Mouse (Mus musculus): ENCODE measurements around the gene Slit3. TPM values are rescaled to one million over a fixed set of nuclear protein-coding genes. Genes with fewer than 3 reads are reported as not detected.

Slit3 gene
- polyA plus RNA-seq, 1 experiment from 2014 or later, result 4.8 TPM

- Histone ChIP-seq H3K9ac (ENCODE audit: low read depth, low read length) (no peak overlapping the region), H3K4me2 (replicated peaks; ENCODE audit: low read depth) (no peak overlapping the region), H3K36me3 (ENCODE audit: control insufficient read depth, insufficient read depth) (no peaks in the 10 kb centered on the region), H3K27me3 (replicated peaks; ENCODE audit: control insufficient read depth, insufficient read depth, low read length) (no peaks in the 10 kb centered on the region), H3K4me3 (ENCODE audit: low read depth, low read length) (no peak overlapping the region), H3K4me1 (replicated peaks; ENCODE audit: control insufficient read depth, insufficient read depth, low read length) (no peaks in the 10 kb centered on the region), H3K9me3 (ENCODE audit: control insufficient read depth) (no peaks in the 10 kb centered on the region), H3K27ac (ENCODE audit: low read depth, low read length) (no peak overlapping the region)
- WGBS, result 75% methylated on average over 5 of the region's 5 CpGs
- ATAC-seq, result no peak
- TF ChIP-seq CTCF (IDR thresholded peaks at IDR 0.05; ENCODE audit: low read depth), result no peak
These were observed 161.1 kb downstream of the Slit3 start for GRCm38 (mm10) chr11:35282001-35282632.

- no peak overlapping the region for H3K4me3 ChIP-seq (ENCODE audit: low read depth, low read length)
- H3K4me1 ChIP-seq (replicated peaks; ENCODE audit: control insufficient read depth, insufficient read depth, low read length), result no peaks in the 10 kb centered on the region
- TF ChIP-seq CTCF (IDR thresholded peaks at IDR 0.05; ENCODE audit: low read depth), result no peak
- WGBS, result 56% methylated on average over 12 of the region's 12 CpGs
- no peak for ATAC-seq
- no peak overlapping the region for H3K4me2 ChIP-seq (replicated peaks; ENCODE audit: low read depth)
- H3K36me3 ChIP-seq (ENCODE audit: control insufficient read depth, insufficient read depth), result no peaks in the 10 kb centered on the region
- no peak overlapping the region for H3K9ac ChIP-seq (ENCODE audit: low read depth, low read length)
- no peak overlapping the region for H3K27ac ChIP-seq (ENCODE audit: low read depth, low read length)
- H3K27me3 ChIP-seq (replicated peaks; ENCODE audit: control insufficient read depth, insufficient read depth, low read length), result no peaks in the 10 kb centered on the region
- no peaks in the 10 kb centered on the region for H3K9me3 ChIP-seq (ENCODE audit: control insufficient read depth)
These were observed 162.0 kb downstream of the Slit3 start for GRCm38 (mm10) chr11:35282825-35283571.

- no peaks in the 10 kb centered on the region for H3K36me3 ChIP-seq (ENCODE audit: control insufficient read depth, insufficient read depth)
- no peaks in the 10 kb centered on the region for H3K9me3 ChIP-seq (ENCODE audit: control insufficient read depth)
- no peak overlapping the region for H3K27ac ChIP-seq (ENCODE audit: low read depth, low read length)
- H3K27me3 ChIP-seq (replicated peaks; ENCODE audit: control insufficient read depth, insufficient read depth, low read length), result no peaks in the 10 kb centered on the region
- no peaks in the 10 kb centered on the region for H3K4me1 ChIP-seq (replicated peaks; ENCODE audit: control insufficient read depth, insufficient read depth, low read length)
- H3K9ac ChIP-seq (ENCODE audit: low read depth, low read length), result no peak overlapping the region
- H3K4me3 ChIP-seq (ENCODE audit: low read depth, low read length), result no peak overlapping the region
- 84% methylated on average over 3 of the region's 3 CpGs for WGBS
- ATAC-seq, result no peak
- TF ChIP-seq CTCF (IDR thresholded peaks at IDR 0.05; ENCODE audit: low read depth), result no peak
- H3K4me2 ChIP-seq (replicated peaks; ENCODE audit: low read depth), result no peak overlapping the region
These were observed 162.7 kb downstream of the Slit3 start for GRCm38 (mm10) chr11:35283767-35284166.

- ATAC-seq, result no peak
- Histone ChIP-seq H3K9me3 (ENCODE audit: control insufficient read depth) (no peaks in the 10 kb centered on the region), H3K27ac (ENCODE audit: low read depth, low read length) (no peak overlapping the region), H3K27me3 (replicated peaks; ENCODE audit: control insufficient read depth, insufficient read depth, low read length) (no peaks in the 10 kb centered on the region), H3K4me3 (ENCODE audit: low read depth, low read length) (no peak overlapping the region), H3K36me3 (ENCODE audit: control insufficient read depth, insufficient read depth) (no peaks in the 10 kb centered on the region), H3K4me1 (replicated peaks; ENCODE audit: control insufficient read depth, insufficient read depth, low read length) (no peaks in the 10 kb centered on the region), H3K4me2 (replicated peaks; ENCODE audit: low read depth) (no peak overlapping the region), H3K9ac (ENCODE audit: low read depth, low read length) (no peak overlapping the region)
- TF ChIP-seq CTCF (IDR thresholded peaks at IDR 0.05; ENCODE audit: low read depth), result no peak
- 73% methylated on average over 13 of the region's 13 CpGs for WGBS
These were observed 165.8 kb downstream of the Slit3 start for GRCm38 (mm10) chr11:35286578-35287390.

- Histone ChIP-seq H3K9me3 (ENCODE audit: control insufficient read depth) (no peaks in the 10 kb centered on the region), H3K4me2 (replicated peaks; ENCODE audit: low read depth) (no peak overlapping the region), H3K4me3 (ENCODE audit: low read depth, low read length) (no peak overlapping the region), H3K9ac (ENCODE audit: low read depth, low read length) (no peak overlapping the region), H3K4me1 (replicated peaks; ENCODE audit: control insufficient read depth, insufficient read depth, low read length) (no peaks in the 10 kb centered on the region), H3K36me3 (ENCODE audit: control insufficient read depth, insufficient read depth) (no peaks in the 10 kb centered on the region), H3K27ac (ENCODE audit: low read depth, low read length) (no peak overlapping the region), H3K27me3 (replicated peaks; ENCODE audit: control insufficient read depth, insufficient read depth, low read length) (no peaks in the 10 kb centered on the region)
- 91% methylated on average over 7 of the region's 7 CpGs for whole genome bisulfite sequencing
- ATAC-seq, result no peak
- no peak for TF ChIP-seq CTCF (IDR thresholded peaks at IDR 0.05; ENCODE audit: low read depth)
These were observed 167.0 kb downstream of the Slit3 start for GRCm38 (mm10) chr11:35288056-35288455.

GRCm38 (mm10) chr11:35288761-35289278 is 167.8 kb downstream of the Slit3 start:
- Histone ChIP-seq H3K4me1 (replicated peaks; ENCODE audit: control insufficient read depth, insufficient read depth, low read length) (no peaks in the 10 kb centered on the region), H3K9me3 (ENCODE audit: control insufficient read depth) (no peaks in the 10 kb centered on the region), H3K4me3 (ENCODE audit: low read depth, low read length) (no peak overlapping the region), H3K9ac (ENCODE audit: low read depth, low read length) (no peak overlapping the region), H3K36me3 (ENCODE audit: control insufficient read depth, insufficient read depth) (no peaks in the 10 kb centered on the region), H3K4me2 (replicated peaks; ENCODE audit: low read depth) (no peak overlapping the region), H3K27me3 (replicated peaks; ENCODE audit: control insufficient read depth, insufficient read depth, low read length) (no peaks in the 10 kb centered on the region), H3K27ac (ENCODE audit: low read depth, low read length) (no peak overlapping the region)
- WGBS, result 69% methylated on average over 14 of the region's 14 CpGs
- no peak for TF ChIP-seq CTCF (IDR thresholded peaks at IDR 0.05; ENCODE audit: low read depth)
- ATAC-seq, result no peak

Measured in intestine, postnatal 0 days (tissue).